Mouse (Mus musculus) heart, embryonic 12.5 days (tissue): ENCODE measurements around the gene Nvl. TPM values are rescaled to one million over a fixed set of nuclear protein-coding genes. Genes with fewer than 3 reads are reported as not detected.

Experiments used
- ATAC-seq: fragments of 200-750 bp; cut with Nextera tagmentation; 2 replicates; pipeline ENCODE4 v1.8.0; 2017; ENCODE audit warnings: moderate TSS enrichment, moderate library complexity; ENCODE audit not compliant: insufficient number of reproducible peaks, low FRiP score
- H3K27ac ChIP-seq: fragments of 300-500 bp; sonication (generic); 2 replicates; pipeline ENCODE4 v1.5.1; 2016; ENCODE audit warnings: mild to moderate bottlenecking, moderate library complexity; ENCODE audit not compliant: poor library complexity, severe bottlenecking
- H3K27me3 ChIP-seq: fragments of 300-500 bp; sonication (generic); replicated peaks from 2 replicates; pipeline ENCODE4 v1.6.1; 2016; ENCODE audit warnings: mild to moderate bottlenecking, moderate library complexity
- H3K36me3 ChIP-seq: fragments of 300-500 bp; sonication (generic); 2 replicates; pipeline ENCODE4 v1.6.1; 2016; ENCODE audit warnings: mild to moderate bottlenecking, moderate library complexity
- H3K4me1 ChIP-seq: fragments of 300-500 bp; sonication (generic); replicated peaks from 2 replicates; pipeline ENCODE4 v1.6.1; 2016; ENCODE audit warnings: mild to moderate bottlenecking
- H3K4me2 ChIP-seq: fragments of 300-500 bp; sonication (generic); 2 replicates; pipeline ENCODE4 v1.6.1; 2016; ENCODE audit warnings: mild to moderate bottlenecking, moderate library complexity
- H3K4me3 ChIP-seq: fragments of 300-500 bp; sonication (generic); 2 replicates; pipeline ENCODE4 v1.5.1; 2016; ENCODE audit warnings: mild to moderate bottlenecking
- H3K9ac ChIP-seq: fragments of 300-500 bp; sonication (generic); 2 replicates; pipeline ENCODE4 v1.6.1; 2016; ENCODE audit warnings: mild to moderate bottlenecking, moderate library complexity
- H3K9me3 ChIP-seq: fragments of 300-500 bp; sonication (generic); replicated peaks from 2 replicates; pipeline ENCODE4 v1.6.1; 2016; ENCODE audit warnings: mild to moderate bottlenecking, moderate library complexity
- WGBS: fragments of 180-500 bp; shearing (Covaris S2); methylation state at CpG from one replicate; pipeline ENCODE4 v1.1.7; 2016; 5-methylcytosine and 5-hydroxymethylcytosine counted together
- polyA plus RNA-seq: library from polyadenylated mRNA; unstranded; fragments of >200 nt; fragmentation: Nextera tagmentation; extraction: Ambion mirVana; gene quantifications from 2 replicates; pipeline ENCODE4 v1.2.1, GENCODE M21; 2016

The Nvl gene
- polyA plus RNA-seq, 1 experiment from 2014 or later: 21.4 TPM

- Histone ChIP-seq H3K9me3 (no peaks in the 10 kb centered on the region), H3K9ac (peak overlapping the region; percentile 90), H3K4me1 (peaks cover 14% of the 10 kb centered on the region), H3K4me2 (peak overlapping the region; percentile 87), H3K4me3 (peak overlapping the region; percentile 95), H3K27me3 (no peaks in the 10 kb centered on the region), H3K36me3 (peaks cover 15% of the 10 kb centered on the region), H3K27ac (peak overlapping the region; percentile 83)
- 12% methylated on average over 12 of the region's 12 CpGs for WGBS
- ATAC-seq: no peak
These were observed 962 bp upstream of the Nvl start for GRCm38 (mm10) chr1:181144966-181145365.

- Histone ChIP-seq H3K27ac (peak overlapping the region; percentile 83; the same call in 1 of the 2 replicates), H3K9ac (peak overlapping the region; percentile 90), H3K4me2 (peak overlapping the region; percentile 87), H3K27me3 (no peaks in the 10 kb centered on the region), H3K4me3 (peak overlapping the region; percentile 95), H3K36me3 (peaks cover 22% of the 10 kb centered on the region), H3K9me3 (no peaks in the 10 kb centered on the region), H3K4me1 (peaks cover 14% of the 10 kb centered on the region)
- under 1% methylated on average over 12 of the region's 12 CpGs for WGBS
- peak; percentile 48 for ATAC-seq
These were observed 425 bp downstream of the Nvl start for GRCm38 (mm10) chr1:181143609-181143949.

GRCm38 (mm10) chr1:181138730-181139129, 5.3 kb downstream of the Nvl start:
- H3K27me3 ChIP-seq: no peaks in the 10 kb centered on the region

GRCm38 (mm10) chr1:181131915-181132314, 12.1 kb downstream of the Nvl start:
- no peak overlapping the region for H3K4me2 ChIP-seq
- no peak overlapping the region for H3K9ac ChIP-seq
- 87% methylated on average over 6 of the region's 6 CpGs for WGBS
- H3K9me3 ChIP-seq: no peaks in the 10 kb centered on the region
- no peaks in the 10 kb centered on the region for H3K4me1 ChIP-seq
- no peak overlapping the region for H3K4me3 ChIP-seq
- no peak for ATAC-seq
- no peak overlapping the region for H3K27ac ChIP-seq
- H3K36me3 ChIP-seq: peaks cover 72% of the 10 kb centered on the region
- no peaks in the 10 kb centered on the region for H3K27me3 ChIP-seq

More at GRCm38 (mm10) chr1:181138730-181139129, 5.3 kb downstream of the Nvl start:
- H3K36me3 ChIP-seq: peaks cover 55% of the 10 kb centered on the region
- ATAC-seq: no peak
- WGBS: 90% methylated on average over 7 of the region's 7 CpGs
- H3K4me1 ChIP-seq: peaks cover 8% of the 10 kb centered on the region
- H3K27ac ChIP-seq: no peak overlapping the region
- H3K4me3 ChIP-seq: no peak overlapping the region
- no peak overlapping the region for H3K4me2 ChIP-seq
- H3K9me3 ChIP-seq: no peaks in the 10 kb centered on the region
- H3K9ac ChIP-seq: no peak overlapping the region

- Histone ChIP-seq H3K27me3 (no peaks in the 10 kb centered on the region), H3K4me3 (no peak overlapping the region), H3K9ac (no peak overlapping the region), H3K4me1 (no peaks in the 10 kb centered on the region), H3K9me3 (no peaks in the 10 kb centered on the region), H3K36me3 (peaks cover 77% of the 10 kb centered on the region), H3K27ac (no peak overlapping the region), H3K4me2 (no peak overlapping the region)
- WGBS: 89% methylated on average over 9 of the region's 9 CpGs
- ATAC-seq: no peak
These were observed 17.2 kb downstream of the Nvl start for GRCm38 (mm10) chr1:181126766-181127165.

- Histone ChIP-seq H3K4me2 (no peak overlapping the region), H3K9me3 (no peaks in the 10 kb centered on the region), H3K36me3 (peaks cover 79% of the 10 kb centered on the region), H3K9ac (no peak overlapping the region), H3K4me3 (no peak overlapping the region), H3K27ac (no peak overlapping the region), H3K27me3 (no peaks in the 10 kb centered on the region), H3K4me1 (no peaks in the 10 kb centered on the region)
- 91% methylated on average over 3 of the region's 3 CpGs for WGBS
- no peak for ATAC-seq
These were observed 18.1 kb downstream of the Nvl start for GRCm38 (mm10) chr1:181125916-181126315.

- Histone ChIP-seq H3K4me3 (no peak overlapping the region), H3K9me3 (no peaks in the 10 kb centered on the region), H3K4me2 (no peak overlapping the region), H3K4me1 (no peaks in the 10 kb centered on the region), H3K27me3 (no peaks in the 10 kb centered on the region), H3K9ac (no peak overlapping the region), H3K27ac (no peak overlapping the region), H3K36me3 (peaks cover 79% of the 10 kb centered on the region)
- WGBS: 90% methylated on average over 2 of the region's 2 CpGs
- no peak for ATAC-seq
These were observed 19.9 kb downstream of the Nvl start for GRCm38 (mm10) chr1:181124145-181124544.

- H3K27me3 ChIP-seq: no peaks in the 10 kb centered on the region
- peaks cover 68% of the 10 kb centered on the region for H3K36me3 ChIP-seq
- H3K9me3 ChIP-seq: no peaks in the 10 kb centered on the region
- H3K4me2 ChIP-seq: no peak overlapping the region
- no peak for ATAC-seq
- H3K4me1 ChIP-seq: no peaks in the 10 kb centered on the region
- 92% methylated on average over 4 of the region's 4 CpGs for WGBS
- H3K4me3 ChIP-seq: no peak overlapping the region
- no peak overlapping the region for H3K27ac ChIP-seq
- no peak overlapping the region for H3K9ac ChIP-seq
These were observed 26.9 kb downstream of the Nvl start for GRCm38 (mm10) chr1:181117112-181117511.

GRCm38 (mm10) chr1:181090048-181090447, 54.0 kb downstream of the Nvl start:
- no peaks in the 10 kb centered on the region for H3K27me3 ChIP-seq
- ATAC-seq: no peak
- H3K27ac ChIP-seq: no peak overlapping the region
- no peaks in the 10 kb centered on the region for H3K9me3 ChIP-seq
- no peak overlapping the region for H3K4me3 ChIP-seq
- peaks cover 40% of the 10 kb centered on the region for H3K36me3 ChIP-seq
- WGBS: 74% methylated on average over 12 of the region's 12 CpGs
- H3K4me1 ChIP-seq: no peaks in the 10 kb centered on the region
- H3K9ac ChIP-seq: no peak overlapping the region
- no peak overlapping the region for H3K4me2 ChIP-seq

GRCm38 (mm10) chr1:181084021-181084420, 60.0 kb downstream of the Nvl start:
- H3K4me3 ChIP-seq: no peak overlapping the region
- no peaks in the 10 kb centered on the region; the same call in 1 of the 2 replicates for H3K27me3 ChIP-seq
- H3K4me1 ChIP-seq: no peaks in the 10 kb centered on the region
- no peak overlapping the region for H3K4me2 ChIP-seq
- H3K9ac ChIP-seq: no peak overlapping the region
- H3K27ac ChIP-seq: no peak overlapping the region
- ATAC-seq: no peak
- H3K36me3 ChIP-seq: no peaks in the 10 kb centered on the region
- WGBS: 33% methylated on average over 2 of the region's 2 CpGs
- H3K9me3 ChIP-seq: no peaks in the 10 kb centered on the region

- WGBS: 39% methylated on average over 5 of the region's 5 CpGs
- no peak for ATAC-seq
These were observed 70.9 kb downstream of the Nvl start for GRCm38 (mm10) chr1:181073075-181073474.

GRCm38 (mm10) chr1:181069671-181070070, 74.3 kb downstream of the Nvl start:
- Histone ChIP-seq H3K4me1 (no peaks in the 10 kb centered on the region), H3K36me3 (no peaks in the 10 kb centered on the region), H3K4me2 (no peak overlapping the region), H3K27ac (no peak overlapping the region), H3K9ac (no peak overlapping the region), H3K9me3 (no peaks in the 10 kb centered on the region), H3K27me3 (0 out of 2 replicates have a peak, but pooled peaks cover 8% of the 10 kb centered on the region), H3K4me3 (no peak overlapping the region)
- no peak for ATAC-seq
- WGBS: 65% methylated on average over 11 of the region's 11 CpGs

More at GRCm38 (mm10) chr1:181073075-181073474, 70.9 kb downstream of the Nvl start:
- H3K9ac ChIP-seq: no peak overlapping the region
- no peaks in the 10 kb centered on the region for H3K9me3 ChIP-seq
- no peak overlapping the region for H3K4me3 ChIP-seq
- peaks cover 12% of the 10 kb centered on the region; the same call in 1 of the 2 replicates for H3K27me3 ChIP-seq
- no peak overlapping the region for H3K4me2 ChIP-seq
- H3K27ac ChIP-seq: no peak overlapping the region
- H3K4me1 ChIP-seq: no peaks in the 10 kb centered on the region
- H3K36me3 ChIP-seq: no peaks in the 10 kb centered on the region
